Mouse (Mus musculus): ENCODE measurements around the gene Capns1.
"Not testable (repeated sequence)": the region's sequence is repeated elsewhere in the genome, so short reads cannot be mapped to it uniquely, and the experiment has no call there.

Gene Capns1

DNA sequence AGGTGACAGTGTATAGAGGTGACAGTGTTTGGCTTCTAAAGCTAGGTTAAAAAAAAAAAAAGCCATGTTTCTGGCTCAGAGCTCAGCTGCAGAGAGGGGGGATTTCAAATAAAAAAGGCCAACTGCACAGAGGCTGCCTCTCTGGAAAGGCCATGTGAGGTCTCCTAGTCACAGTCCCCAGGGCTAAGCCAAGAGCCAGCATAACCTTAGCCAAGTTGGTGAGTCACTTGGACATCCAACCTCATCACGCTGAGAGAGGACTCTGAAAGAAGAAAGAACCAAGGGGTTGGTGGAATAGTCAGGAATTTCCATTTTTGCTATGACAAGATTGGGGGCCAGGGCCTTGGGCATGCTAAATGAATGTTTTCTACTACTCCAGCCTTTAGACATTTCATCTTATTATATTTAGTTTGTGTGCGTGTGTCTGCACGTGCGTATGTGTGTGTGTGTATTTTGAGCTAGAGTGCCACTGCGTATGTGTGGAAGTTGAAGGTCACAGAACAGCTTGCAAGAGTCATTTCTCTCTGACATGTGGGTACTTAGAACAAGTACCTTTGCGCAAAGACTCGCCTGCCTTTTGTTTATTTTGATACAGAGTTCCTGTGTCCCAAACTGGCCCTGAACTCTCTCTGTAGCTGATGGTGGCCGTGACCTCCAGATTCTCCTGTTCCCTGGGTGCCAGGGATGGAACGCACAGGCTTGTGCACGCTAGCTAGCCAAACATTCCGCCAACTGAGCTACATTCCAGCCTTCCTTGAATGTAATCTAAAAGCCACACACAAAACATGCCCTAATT lies 4.5 kb upstream of the Capns1 start:
- DNase-seq: no peak

DNA sequence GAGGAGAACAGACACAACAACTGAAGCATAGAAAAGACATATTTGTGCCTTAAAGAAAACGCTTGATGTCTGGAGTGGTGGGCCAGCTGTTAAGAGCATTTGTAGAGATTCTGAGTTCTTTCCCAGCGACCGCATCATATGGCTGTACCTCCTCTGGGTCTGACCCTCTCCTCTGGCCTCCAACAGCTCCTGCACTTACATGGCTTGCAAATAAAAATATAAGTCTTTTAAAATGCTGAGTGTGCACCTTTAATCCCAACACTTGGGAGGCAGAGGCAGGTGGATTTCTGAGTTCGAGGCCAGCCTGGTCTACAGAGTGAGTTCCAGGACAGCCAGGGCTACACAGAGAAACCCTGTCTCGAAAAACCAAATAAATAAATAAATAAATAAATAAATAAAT lies 2.0 kb upstream of the Capns1 start:
- not testable (repeated sequence) for DNase-seq

DNA sequence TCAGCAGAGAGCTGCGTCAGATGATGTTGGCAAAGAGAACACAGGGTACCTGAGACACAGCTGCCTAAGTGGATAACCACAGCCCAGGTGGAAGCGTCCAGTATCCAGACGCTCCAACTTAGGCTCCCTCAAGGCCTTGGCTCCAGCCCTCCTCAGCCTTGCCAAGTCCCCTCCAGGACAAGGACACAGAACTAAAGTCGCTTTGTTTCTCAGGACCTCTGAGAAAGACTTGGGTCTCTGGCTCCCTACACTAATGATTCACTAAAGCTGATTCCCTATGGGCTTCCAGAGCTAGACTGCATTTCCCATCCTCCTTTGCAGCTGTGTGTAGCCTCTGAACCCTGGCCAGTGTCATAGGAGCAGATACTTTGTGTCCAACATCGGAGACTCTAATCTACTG lies 1.6 kb upstream of the Capns1 start:
- no peak for DNase-seq

DNA sequence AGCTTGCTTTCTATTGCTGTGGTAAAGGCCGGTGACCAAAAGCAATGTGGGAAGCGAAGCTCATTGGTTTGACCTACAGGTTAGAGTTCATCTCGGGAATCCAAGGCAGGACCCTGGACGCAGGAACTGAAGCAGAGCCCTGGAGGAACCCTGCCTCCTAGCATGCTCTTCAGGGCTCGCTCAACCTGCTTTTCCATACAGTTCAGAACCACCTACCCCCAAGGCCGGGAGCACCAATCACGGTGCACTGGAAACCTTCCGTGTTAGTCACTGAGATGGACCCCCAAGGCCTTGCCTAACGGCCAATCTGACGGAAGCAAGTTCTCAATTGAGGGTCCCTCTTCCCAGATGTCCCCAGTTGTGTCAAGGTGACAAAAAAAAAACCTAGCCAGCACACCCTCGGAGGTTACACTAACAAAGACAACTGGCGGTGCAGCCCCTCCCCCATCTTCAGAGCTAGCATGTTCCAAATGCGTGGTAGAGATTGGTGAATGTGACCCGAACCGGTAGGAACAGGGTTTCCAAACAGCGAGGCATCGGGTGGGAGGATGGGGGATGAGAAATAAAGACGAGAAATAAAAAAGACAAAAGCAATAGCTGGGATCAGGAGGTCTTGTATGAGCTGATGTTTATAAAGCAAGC lies 1.0 kb upstream of the Capns1 start:
- DNase-seq: no peak

- no peak for DNase-seq
Observed at GRCm38 (mm10) chr7:30197592-30198129, 950 bp downstream of the Capns1 start.

DNA sequence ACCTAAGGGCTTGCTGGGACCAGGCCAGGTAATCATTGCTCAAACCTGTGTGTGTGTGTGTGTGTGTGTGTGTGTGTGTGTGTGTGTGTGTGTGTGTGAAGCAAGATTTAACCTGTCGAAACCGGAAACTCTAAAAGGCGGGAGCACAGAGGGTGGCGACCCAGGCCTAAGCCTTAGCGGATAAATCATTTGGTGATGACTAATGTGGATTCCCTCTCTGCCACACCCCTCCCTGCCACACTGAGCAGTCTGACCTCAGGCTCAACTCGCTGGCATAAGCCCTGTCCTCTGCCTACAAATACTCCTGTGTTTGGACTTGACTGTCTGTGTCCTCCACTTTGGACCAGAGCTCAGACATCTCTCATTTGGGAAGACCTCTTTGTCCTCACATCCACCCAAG lies 2.4 kb downstream of the Capns1 start:
- DNase-seq: no peak

GRCm38 (mm10) chr7:30195461-30195860 lies 3.1 kb downstream of the Capns1 start:
- no peak for DNase-seq

- DNase-seq: peak; percentile 92 to 94
Observed at GRCm38 (mm10) chr7:30194884-30195283, 3.7 kb downstream of the Capns1 start.

DNA sequence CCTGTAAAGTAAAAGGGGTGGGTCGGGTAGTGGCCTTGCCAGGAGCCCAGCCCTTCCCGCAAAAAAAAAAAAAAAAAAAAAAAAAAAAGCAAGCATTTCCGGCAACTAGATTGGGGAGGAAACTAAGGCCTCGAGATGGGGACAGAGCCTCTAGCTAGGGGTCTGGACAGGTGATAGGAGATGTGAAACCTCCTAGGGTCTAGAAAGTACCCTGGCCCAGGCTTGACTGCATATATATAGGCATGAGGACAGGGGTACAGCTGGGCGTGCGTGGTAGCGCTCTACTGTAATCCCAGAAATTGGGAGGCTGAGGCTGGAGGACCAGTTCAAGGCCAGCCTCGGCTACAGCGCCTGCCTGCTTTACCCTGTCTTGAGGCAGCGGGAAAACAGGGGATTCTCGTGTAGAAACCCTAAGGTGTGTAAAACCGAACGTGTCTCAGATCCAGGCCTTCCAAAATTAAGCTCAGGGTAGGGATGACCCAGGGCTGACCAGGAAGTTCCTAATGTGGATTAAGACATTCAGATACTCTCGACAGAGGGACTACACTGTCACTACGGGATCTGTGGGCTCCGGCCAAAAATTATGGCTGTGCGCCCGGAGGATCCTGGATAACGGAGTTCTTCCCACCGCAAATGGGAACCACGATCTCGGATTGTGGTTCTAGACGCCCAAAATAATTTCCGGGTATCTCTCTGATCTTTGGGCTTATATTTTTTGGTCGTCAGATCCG lies 4.3 kb downstream of the Capns1 start:
- DNase-seq: peak in 1 of 2 experiments; percentile 32

DNA sequence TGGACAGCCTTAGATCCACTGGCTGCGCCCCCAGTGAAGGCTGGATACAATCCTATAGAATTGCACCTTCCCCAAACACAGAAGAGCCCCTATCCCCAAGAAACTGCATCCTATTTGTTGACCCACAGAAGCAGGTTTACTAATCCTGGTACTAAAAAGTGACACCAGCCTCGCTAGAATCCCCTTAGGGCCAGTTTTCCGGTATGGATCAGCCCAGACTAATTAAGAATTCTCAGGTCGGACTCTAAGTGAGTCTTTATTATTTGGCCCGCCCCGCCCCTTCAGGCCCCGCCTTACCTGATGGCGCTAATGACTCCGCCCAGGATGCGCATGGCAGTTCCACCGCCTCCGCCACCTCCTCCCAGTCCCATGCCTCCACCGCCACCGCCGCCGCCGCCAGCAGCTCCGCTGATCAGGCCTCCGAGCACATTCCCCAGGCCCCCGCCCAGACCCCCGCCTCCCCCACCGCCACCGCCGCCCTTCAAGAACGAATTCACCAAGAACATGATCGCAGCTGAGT lies 5.0 kb downstream of the Capns1 start:
- peak; percentile 59 to 68 for DNase-seq

DNA sequence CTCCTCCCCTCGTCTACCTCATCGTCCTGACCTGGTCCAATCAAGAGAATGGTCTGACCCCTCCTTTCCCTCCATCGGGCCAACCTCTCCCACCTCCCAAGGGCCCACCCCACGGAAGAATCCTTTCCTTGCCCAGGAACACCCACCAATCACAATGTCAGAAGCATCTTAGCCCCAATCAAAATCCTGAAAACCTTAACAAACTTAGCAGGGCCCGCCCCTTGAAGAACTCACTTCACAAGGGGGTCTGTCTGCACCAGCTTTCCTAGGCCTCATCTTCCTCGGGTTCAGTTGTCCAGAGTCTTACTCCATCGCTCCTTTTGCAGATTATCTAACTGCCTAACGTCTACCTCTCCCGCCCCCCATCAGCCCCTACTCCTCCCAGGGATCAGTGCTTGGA lies 5.6 kb downstream of the Capns1 start:
- no peak for DNase-seq

DNA sequence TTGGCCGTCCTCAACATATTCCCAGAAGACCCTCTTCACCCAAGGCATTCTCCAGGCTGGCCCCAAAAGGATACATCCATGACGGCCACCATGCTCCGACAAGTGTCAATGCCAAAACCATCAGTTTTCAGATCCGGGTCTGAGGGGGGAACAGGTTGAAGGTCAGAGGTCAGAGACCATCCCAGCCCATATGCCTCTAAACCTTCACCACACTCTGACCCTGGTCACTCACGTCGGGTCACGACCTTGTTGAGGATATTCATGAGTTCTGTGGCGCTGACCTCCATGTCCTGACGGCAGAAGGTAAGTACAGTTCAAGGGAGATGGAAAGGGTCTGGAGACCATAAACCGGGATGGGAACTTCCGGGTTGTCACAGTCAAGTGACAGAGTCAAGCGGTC lies 6.5 kb downstream of the Capns1 start:
- DNase-seq: no peak

DNA sequence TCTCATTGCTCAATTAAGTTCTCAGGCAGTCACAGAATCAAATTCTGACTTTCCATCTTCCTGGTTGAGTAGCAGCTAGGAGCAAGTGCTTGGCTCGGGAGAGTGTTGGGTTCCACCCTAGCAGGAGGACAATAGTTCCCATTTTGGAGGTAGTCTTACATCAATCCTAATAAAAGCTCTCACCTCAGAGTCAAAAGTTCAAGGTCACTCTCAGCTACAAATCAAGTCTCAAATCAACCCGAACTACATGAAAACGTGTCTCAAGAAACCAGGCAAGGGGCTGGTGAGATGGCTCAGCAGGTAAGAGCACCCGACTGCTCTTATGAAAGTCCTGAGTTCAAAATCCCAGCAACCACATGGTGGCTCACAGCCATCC lies 9.5 kb downstream of the Capns1 start:
- no peak for DNase-seq

- no peak for DNase-seq
Observed at GRCm38 (mm10) chr7:30188344-30189115, 10.1 kb downstream of the Capns1 start.

GRCm38 (mm10) chr7:30184641-30185348 lies 13.8 kb downstream of the Capns1 start:
- DNase-seq: no peak

DNA sequence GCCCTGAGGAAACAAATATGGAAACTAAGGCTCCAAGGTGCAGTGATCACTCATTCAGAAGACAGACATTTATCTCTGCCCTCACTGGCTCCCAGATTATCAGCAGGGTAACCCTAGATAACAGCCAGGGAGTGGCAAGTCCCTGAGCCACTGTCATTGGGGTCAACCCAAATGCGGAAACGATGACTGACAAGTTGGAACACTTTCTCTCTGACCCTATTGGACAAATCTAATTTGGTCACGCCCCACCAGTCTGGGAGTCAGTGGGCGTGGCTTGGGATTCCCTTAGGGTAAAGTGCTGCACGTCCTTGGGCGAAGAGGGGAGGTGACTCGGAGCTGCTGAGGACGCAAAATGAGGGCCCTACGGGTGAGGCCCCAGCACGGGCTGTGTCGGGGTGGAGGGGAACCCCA lies 14.7 kb downstream of the Capns1 start, which contains the start of gene Cox7a1:
Cox7a1 (plus strand) TSS at position 266 of the 411 bp plus-strand sequence.
- DNase-seq: peak; percentile 82 to 88

GRCm38 (mm10) chr7:30183189-30183588 lies 15.4 kb downstream of the Capns1 start:
- not testable (repeated sequence) for DNase-seq

DNA sequence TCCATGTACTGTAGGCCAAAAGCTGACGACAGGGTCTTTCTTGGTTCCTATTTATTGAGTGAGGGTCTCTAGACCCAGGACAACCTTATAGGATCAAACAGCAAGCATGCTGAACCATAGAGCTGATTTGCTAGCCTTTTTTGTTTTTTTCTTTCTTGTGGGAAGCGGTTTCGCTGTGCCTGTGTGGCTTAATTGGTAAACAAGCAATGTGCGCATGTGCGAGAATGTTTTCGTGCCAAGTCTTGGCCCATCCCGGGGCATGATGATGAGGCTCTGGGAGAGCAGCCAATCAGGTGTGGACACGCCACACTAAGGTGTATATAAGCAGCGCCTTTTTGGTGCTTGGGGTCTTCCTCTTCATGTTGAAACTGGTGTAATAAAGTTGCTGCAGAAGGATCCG lies 16.7 kb downstream of the Capns1 start:
- DNase-seq: not testable (repeated sequence)

DNA sequence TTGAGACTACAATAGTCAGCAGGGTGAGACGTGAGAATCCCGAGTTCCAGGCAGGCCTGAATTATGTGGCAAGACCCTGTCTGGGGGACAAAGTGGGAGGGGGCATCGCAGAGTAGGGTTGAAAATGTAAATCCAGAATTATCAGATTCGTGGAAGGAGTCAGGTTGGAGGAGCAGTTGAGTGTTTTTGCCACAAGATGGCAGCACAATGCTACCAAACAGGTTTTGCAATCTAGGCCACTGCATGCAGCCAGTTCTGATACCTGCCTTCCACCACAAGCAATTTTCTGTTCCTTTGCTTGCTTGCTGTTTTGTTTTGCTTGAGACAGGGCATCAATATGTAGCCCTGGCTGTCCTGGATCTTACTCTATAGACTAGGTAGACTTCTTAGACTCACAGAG lies 17.3 kb downstream of the Capns1 start:
- peak; percentile 62 to 66 for DNase-seq

DNA sequence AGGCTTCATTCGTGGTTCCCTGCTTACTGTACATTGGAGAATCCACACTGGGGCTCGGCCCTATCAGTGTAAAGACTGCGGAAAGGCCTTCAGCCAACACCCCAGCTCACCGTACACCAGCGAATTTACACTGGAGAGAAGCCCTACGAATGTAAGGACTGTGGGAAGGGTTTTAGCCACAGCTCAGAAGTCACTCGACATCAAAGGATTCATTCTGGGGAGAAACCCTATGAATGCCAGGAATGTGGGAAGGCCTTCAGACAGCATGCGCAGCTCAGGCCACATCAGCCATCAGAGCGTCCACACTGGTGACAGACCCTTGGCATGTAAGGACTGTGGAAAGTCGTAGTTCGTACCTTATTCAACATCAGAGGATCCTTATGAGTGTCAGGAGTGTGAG lies 20.4 kb downstream of the Capns1 start:
- no peak for DNase-seq

- peak; percentile 31 to 48 for DNase-seq
Observed at GRCm38 (mm10) chr7:30176474-30176873, 22.1 kb downstream of the Capns1 start.

Data from thymus, postnatal 36 days (tissue).